Mouse (Mus musculus): ENCODE measurements around the gene Kdm1b. TPM values are rescaled to one million over a fixed set of nuclear protein-coding genes. Genes with fewer than 3 reads are reported as not detected.

Gene Kdm1b
- total RNA-seq, 1 experiment from 2014 or later = 20.7 TPM

GRCm38 (mm10) chr13:47053971-47054370 is 10.7 kb downstream of the Kdm1b start:
- no peak for ATAC-seq (replicated peaks; ENCODE audit: insufficient number of reproducible peaks, low FRiP score, low TSS enrichment, poor library complexity, severe bottlenecking)

GRCm38 (mm10) chr13:47056126-47056525 is 12.8 kb downstream of the Kdm1b start:
- no peak for ATAC-seq (replicated peaks; ENCODE audit: insufficient number of reproducible peaks, low FRiP score, low TSS enrichment, poor library complexity, severe bottlenecking)

- ATAC-seq (replicated peaks; ENCODE audit: insufficient number of reproducible peaks, low FRiP score, low TSS enrichment, poor library complexity, severe bottlenecking) = no peak
These were observed 13.5 kb downstream of the Kdm1b start for GRCm38 (mm10) chr13:47056781-47057180.

GRCm38 (mm10) chr13:47062756-47063155 is 19.5 kb downstream of the Kdm1b start:
- ATAC-seq (replicated peaks; ENCODE audit: insufficient number of reproducible peaks, low FRiP score, low TSS enrichment, poor library complexity, severe bottlenecking) = no peak

- ATAC-seq (replicated peaks; ENCODE audit: insufficient number of reproducible peaks, low FRiP score, low TSS enrichment, poor library complexity, severe bottlenecking) = no peak
These were observed 20.9 kb downstream of the Kdm1b start for GRCm38 (mm10) chr13:47063985-47064760.

GRCm38 (mm10) chr13:47066516-47066915 is 23.2 kb downstream of the Kdm1b start:
- no peak for ATAC-seq (replicated peaks; ENCODE audit: insufficient number of reproducible peaks, low FRiP score, low TSS enrichment, poor library complexity, severe bottlenecking)

GRCm38 (mm10) chr13:47067001-47067400 is 23.7 kb downstream of the Kdm1b start:
- no peak for ATAC-seq (replicated peaks; ENCODE audit: insufficient number of reproducible peaks, low FRiP score, low TSS enrichment, poor library complexity, severe bottlenecking)

GRCm38 (mm10) chr13:47070329-47071080 is 27.2 kb downstream of the Kdm1b start:
- ATAC-seq (replicated peaks; ENCODE audit: insufficient number of reproducible peaks, low FRiP score, low TSS enrichment, poor library complexity, severe bottlenecking) = no peak

- no peak for ATAC-seq (replicated peaks; ENCODE audit: insufficient number of reproducible peaks, low FRiP score, low TSS enrichment, poor library complexity, severe bottlenecking)
These were observed 28.6 kb downstream of the Kdm1b start for GRCm38 (mm10) chr13:47071871-47072270.

GRCm38 (mm10) chr13:47072484-47072883 is 29.2 kb downstream of the Kdm1b start:
- ATAC-seq (replicated peaks; ENCODE audit: insufficient number of reproducible peaks, low FRiP score, low TSS enrichment, poor library complexity, severe bottlenecking) = no peak

- ATAC-seq (replicated peaks; ENCODE audit: insufficient number of reproducible peaks, low FRiP score, low TSS enrichment, poor library complexity, severe bottlenecking) = no peak
These were observed 32.9 kb downstream of the Kdm1b start for GRCm38 (mm10) chr13:47076156-47076555.

GRCm38 (mm10) chr13:47077367-47077766 is 34.1 kb downstream of the Kdm1b start:
- no peak for ATAC-seq (replicated peaks; ENCODE audit: insufficient number of reproducible peaks, low FRiP score, low TSS enrichment, poor library complexity, severe bottlenecking)

GRCm38 (mm10) chr13:47078799-47079198 is 35.5 kb downstream of the Kdm1b start:
- no peak for ATAC-seq (replicated peaks; ENCODE audit: insufficient number of reproducible peaks, low FRiP score, low TSS enrichment, poor library complexity, severe bottlenecking)

GRCm38 (mm10) chr13:47080905-47081505 is 37.7 kb downstream of the Kdm1b start:
- ATAC-seq (replicated peaks; ENCODE audit: insufficient number of reproducible peaks, low FRiP score, low TSS enrichment, poor library complexity, severe bottlenecking) = no peak

GRCm38 (mm10) chr13:47088433-47088832 is 45.1 kb downstream of the Kdm1b start:
- no peak for ATAC-seq (replicated peaks; ENCODE audit: insufficient number of reproducible peaks, low FRiP score, low TSS enrichment, poor library complexity, severe bottlenecking)

GRCm38 (mm10) chr13:47089271-47089670 is 46.0 kb downstream of the Kdm1b start:
- ATAC-seq (replicated peaks; ENCODE audit: insufficient number of reproducible peaks, low FRiP score, low TSS enrichment, poor library complexity, severe bottlenecking) = no peak

GRCm38 (mm10) chr13:47093791-47094190 is 50.5 kb downstream of the Kdm1b start:
- ATAC-seq (replicated peaks; ENCODE audit: insufficient number of reproducible peaks, low FRiP score, low TSS enrichment, poor library complexity, severe bottlenecking) = no peak

GRCm38 (mm10) chr13:47096591-47096990 is 53.3 kb downstream of the Kdm1b start:
- no peak for ATAC-seq (replicated peaks; ENCODE audit: insufficient number of reproducible peaks, low FRiP score, low TSS enrichment, poor library complexity, severe bottlenecking)

- ATAC-seq (replicated peaks; ENCODE audit: insufficient number of reproducible peaks, low FRiP score, low TSS enrichment, poor library complexity, severe bottlenecking) = no peak
These were observed 56.0 kb downstream of the Kdm1b start for GRCm38 (mm10) chr13:47099265-47099664.

- ATAC-seq (replicated peaks; ENCODE audit: insufficient number of reproducible peaks, low FRiP score, low TSS enrichment, poor library complexity, severe bottlenecking) = no peak
These were observed 57.3 kb downstream of the Kdm1b start for GRCm38 (mm10) chr13:47100587-47100986.

Data from monocyte, adult 5-6 weeks (primary cell).